Mouse (Mus musculus) spleen, postnatal 14 days (tissue): ENCODE results near the gene Sp7.

Experiments
- DNase-seq, 2 experiments: peaks; one replicate each; pipeline ENCODE4 v3.0.0; 2021 to 2022; ENCODE audit warnings: low spot score in 2 of 2

Sp7 gene

DNA sequence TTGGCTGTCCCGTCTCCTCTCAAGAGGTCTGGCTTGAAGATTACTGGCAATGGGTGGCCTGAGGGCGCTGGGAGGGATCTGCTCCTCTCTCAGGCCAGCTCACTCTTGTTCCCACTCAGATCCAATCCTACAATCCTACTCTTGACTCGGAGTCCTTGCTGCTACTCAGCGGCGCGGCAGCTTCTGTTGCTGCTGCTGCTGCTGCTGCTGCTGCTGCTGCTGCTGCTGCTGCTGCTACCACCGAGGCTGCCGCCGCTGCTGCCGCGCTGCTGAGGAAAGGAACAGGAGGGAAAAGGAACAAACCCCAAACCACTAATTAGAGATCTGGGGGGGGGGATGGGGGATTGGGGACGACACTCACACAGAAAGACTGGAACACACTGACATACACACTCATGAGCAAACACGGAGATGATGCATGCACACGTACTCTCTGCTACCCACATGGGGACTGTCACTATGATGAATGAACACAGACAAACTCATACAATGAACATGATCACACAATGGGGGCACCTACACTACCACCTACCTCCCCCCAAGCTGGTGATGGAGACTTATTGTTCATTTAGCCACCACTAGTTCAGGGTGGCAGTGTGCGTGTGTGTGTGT is at the start of gene Sp7:
Sp7 (minus strand) TSS at position 450 of the 612 bp plus-strand sequence.
- DNase-seq: no peak

DNA sequence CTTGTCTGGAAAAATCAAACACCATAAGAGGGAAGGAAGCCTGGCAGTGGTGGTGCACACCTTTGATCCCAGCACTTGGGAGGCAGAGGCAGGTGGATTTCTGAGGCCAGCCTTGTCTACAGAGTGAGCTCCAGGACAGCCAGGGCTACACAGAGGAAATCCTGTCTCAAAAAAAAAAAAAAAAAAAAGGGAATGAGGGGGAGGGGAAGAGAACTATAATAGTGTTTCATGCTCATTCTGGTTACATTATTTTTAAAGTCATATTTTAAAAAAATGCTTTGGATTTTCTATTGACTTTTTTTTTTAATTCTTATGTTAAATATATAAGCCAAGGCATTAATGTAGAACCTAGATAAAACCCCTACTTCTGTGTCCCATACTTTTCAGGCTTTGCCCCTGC is 46.7 kb upstream of the Sp7 start:
- DNase-seq: no peak

- no peak for DNase-seq
These were observed 44.1 kb upstream of the Sp7 start for GRCm38 (mm10) chr15:102411077-102411476.

DNA sequence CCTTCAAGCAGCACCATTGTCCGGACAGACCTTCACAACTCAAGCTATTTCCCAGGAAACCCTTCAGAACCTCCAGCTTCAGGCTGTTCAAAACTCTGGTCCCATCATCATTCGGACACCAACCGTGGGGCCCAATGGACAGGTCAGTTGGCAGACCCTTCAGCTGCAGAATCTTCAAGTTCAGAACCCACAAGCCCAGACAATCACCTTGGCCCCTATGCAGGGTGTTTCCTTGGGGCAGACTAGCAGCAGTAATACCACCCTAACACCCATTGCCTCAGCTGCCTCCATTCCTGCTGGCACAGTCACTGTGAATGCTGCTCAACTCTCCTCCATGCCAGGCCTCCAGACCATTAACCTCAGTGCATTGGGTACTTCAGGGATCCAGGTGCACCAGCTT is 42.3 kb upstream of the Sp7 start:
- DNase-seq: no peak

GRCm38 (mm10) chr15:102408558-102409130 is 41.7 kb upstream of the Sp7 start:
- DNase-seq: no peak

GRCm38 (mm10) chr15:102407681-102408557 is 40.9 kb upstream of the Sp7 start:
- DNase-seq: no peak

GRCm38 (mm10) chr15:102406912-102407580 is 40.1 kb upstream of the Sp7 start:
- DNase-seq: no peak

GRCm38 (mm10) chr15:102406196-102406911 is 39.4 kb upstream of the Sp7 start:
- peak; percentile 70 to 74 for DNase-seq

DNA sequence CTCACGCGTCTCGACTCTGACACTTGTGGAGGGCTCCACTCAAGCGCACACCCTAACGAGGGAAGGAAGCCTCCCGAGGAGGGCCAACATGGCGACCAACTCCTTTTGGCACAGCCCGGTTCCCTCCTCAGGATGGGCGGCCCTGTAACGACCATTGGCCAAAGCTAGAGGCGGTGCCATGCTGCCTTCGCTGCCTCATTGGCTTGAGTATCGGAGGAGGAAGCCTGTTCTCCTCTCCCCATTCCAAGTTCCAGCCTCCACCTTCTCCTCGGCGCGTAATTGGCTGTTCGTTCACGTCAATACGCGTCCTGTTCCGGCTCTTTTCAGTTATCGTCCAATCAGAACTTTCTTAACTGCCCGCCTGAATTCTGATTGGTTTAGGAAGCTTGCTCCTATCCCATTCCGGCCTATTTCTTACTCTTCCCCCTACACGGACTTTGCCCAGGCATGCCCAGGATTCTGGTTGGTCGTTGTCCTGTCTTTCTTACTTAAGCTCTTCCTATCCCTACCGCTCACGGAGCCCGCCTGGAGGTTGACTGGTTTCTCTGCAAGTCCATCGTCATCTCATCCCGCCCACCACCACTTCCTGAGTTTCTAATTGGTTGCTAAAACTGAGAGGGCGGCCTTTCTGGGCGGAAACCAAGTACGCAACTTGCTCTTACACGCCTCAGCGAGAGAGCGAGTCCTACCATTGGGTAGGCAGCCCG is 38.7 kb upstream of the Sp7 start, which contains the start of gene Sp1:
Sp1 (plus strand) TSS at position 655 of the 707 bp plus-strand sequence.
- DNase-seq: peak; percentile 95 to 96

DNA sequence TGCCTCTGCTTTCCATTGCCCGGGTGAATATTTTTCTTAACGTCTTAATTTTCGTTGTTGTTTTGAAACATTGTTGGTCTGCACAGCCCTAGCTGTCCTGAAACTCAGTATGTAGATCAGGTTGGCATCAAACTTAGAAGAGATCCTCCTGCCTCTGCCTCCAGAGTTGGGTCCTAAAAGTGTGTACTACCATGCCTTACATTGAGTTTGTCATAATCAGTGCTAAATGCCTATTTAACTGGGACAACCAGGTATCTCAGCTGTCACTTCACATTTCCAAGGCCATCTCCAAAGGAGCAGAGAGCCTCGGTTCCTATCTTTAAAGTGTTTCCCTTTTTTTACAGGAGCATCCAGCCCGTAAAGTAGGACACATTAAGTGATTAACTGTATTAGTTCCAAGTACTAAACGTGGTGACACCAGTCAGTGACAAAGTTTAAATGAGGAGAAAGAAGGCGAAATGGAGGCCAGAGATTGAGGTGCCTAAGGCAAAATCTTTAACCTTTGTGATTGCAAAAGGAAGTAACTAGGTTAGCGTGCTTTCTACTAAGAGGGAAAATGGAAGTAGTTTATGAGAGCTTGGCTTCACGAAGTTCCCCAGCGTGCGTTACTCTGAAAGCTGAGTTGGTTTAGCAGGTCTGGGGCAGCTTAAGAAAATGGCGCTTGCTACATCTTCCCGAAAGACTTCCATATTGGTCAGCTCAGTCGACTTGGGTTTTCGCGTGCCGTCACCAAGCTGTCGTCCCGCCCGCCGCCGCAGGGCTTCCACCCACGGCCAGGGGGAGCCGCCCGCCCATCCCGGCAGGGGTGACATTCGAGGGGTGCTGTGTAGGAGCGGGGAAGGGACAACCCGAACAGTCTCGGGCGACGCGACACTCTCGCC is 37.9 kb upstream of the Sp7 start:
- DNase-seq: no peak

- no peak for DNase-seq
These were observed 35.2 kb upstream of the Sp7 start for GRCm38 (mm10) chr15:102402210-102402609.

- DNase-seq: no peak
These were observed 34.3 kb upstream of the Sp7 start for GRCm38 (mm10) chr15:102401278-102401677.

- DNase-seq: no peak
These were observed 33.6 kb upstream of the Sp7 start for GRCm38 (mm10) chr15:102400476-102401045.

- peak; percentile 62 to 71 for DNase-seq
These were observed 32.5 kb upstream of the Sp7 start for GRCm38 (mm10) chr15:102399229-102400221.

DNA sequence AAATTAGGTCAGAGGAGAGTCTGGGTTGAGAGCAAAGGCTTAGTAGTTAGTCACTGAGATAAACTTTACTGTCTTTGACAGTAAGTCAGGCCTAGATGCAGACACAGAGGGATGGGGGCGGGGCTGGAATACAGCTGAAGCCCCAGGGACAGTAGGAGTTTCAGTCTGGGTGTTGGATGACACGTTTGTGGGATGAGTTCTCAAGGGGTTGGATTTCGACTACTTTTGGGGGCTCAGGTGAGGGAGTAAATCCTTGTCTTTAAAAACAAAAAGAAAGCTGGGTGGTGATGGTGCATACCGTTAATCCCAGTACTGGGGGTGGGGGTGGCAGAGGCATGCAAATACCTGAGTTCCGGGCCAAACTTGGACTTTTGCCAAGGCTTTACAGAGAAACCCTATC is 31.6 kb upstream of the Sp7 start:
- no peak for DNase-seq

DNA sequence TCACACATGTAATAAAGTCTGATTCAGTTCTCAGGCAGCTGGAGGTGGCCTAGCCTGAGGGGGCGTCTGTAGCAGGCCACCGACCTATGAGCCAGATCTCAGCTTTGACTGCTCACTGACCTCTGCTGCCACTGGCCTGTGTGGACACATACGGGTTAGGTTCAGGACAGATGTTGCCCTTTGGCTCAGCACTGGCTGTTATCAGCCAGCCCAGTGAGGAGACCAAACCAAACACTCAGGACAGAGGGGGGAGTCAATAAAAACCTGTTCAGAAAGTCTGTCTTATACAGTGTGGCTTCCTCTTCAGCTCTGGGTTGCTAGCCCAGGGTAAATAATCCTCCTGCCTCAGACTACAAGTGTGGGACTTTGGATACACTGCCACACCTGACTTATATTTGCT is 28.1 kb upstream of the Sp7 start:
- DNase-seq: no peak

DNA sequence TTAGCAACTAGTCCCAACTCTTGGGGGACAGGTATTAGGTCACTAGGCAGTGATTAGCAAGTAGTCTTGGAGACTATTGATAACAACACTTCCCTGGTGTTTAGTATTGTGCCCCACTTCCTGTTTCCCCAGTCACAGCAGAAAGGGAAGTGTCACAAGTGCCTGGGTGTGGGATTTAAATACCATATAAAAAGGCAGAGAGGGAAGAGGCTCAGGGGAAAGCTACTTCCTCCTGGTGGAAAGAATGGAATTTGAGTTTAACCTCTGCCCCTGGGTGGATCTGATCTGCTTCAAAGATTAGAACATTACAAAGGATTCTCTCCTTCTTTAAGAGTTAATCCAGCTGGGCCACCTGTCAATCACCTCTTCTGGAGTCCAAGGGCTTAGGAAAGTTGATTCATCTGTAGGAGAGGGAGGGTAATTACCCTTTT is 26.6 kb upstream of the Sp7 start:
- no peak for DNase-seq

DNA sequence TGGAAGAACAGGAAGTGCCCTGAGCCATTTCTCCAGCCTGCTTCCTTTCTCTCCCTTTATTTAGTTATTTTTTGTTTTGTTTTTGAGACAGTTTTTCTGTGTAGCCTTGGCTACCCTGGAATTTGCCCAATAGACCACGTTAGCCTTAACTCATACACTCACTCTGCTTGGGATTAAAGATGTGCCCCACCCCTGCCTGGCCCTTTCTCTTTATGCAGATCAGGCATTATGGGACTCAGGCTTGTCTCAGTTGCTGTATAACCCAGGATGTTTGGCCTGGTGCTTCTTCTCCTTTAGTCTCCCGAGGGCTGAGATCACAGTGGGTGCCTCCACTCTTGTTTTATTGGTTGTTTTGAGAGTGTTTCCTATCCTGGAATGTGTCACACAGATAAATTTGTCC is 25.5 kb upstream of the Sp7 start:
- no peak for DNase-seq
